Comparison of ENCODE assay signal across 8 mouse cellular contexts in the genomic region with DNA sequence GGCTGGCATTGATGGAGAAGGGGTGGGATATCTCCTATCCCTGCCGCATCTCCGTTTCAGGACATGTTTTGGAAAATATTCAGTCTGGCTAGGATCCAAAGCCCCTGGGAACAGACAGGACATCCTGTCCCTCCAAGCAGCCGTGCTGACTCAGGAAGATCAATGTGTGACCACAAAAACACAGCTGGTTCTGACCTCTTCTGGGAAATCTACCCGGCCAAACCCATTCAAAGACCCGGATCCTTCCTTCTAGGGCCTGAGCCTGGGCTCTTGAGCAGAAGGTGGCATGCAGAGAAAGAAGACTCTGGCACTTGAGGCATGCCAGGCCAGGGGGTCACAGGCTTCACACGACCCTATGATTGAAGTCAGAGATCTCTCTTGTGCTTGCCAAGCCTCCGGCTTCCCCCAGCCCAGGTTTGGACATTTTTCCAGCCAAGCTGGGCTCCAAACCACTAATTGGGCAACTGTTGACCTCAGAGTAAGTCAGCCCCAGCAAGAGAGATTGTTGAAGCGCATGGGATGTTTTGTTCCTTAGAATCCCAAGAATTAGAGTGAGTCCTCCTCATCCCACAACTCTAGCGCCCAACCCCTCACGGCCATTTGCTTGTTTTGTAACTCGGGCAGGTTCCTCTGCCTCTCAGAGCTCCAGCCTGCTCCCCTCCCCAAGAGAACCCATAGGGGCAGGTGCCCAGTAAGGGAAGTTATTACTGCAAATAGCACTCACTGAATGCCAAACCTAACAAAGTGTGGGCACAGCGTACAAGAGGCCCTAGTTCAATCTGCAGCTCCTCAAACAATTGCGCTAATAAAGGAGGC. TPM values are rescaled to one million over a fixed set of nuclear protein-coding genes. Genes with fewer than 3 reads are reported as not detected.
DNase-seq lines count a peak whose midpoint lies in the region; ATAC-seq lines count a peak whose summit lies in the region.

No protein-coding gene starts in this region.

- peak; percentile 75 for DNase-seq in midbrain, embryonic 11.5 days (ENCODE audit: low spot score, missing footprints)
- DNase-seq in midbrain, embryonic 14.5 days, result no peak
- DNase-seq in gastrocnemius, postnatal 14 days, result peak; percentile 57
- peak; percentile 76 for DNase-seq in kidney, adult 18-20 months
- peak; percentile 94 for DNase-seq in lung, postnatal 36 days
- no peak for DNase-seq in urinary bladder, postnatal 10 days (ENCODE audit: low spot score)
- DNase-seq in T-cell, adult 2 months (ENCODE audit: low spot score), result no peak

- H3K36me3 ChIP-seq in midbrain, embryonic 11.5 days (ENCODE audit: control insufficient read depth, insufficient read depth, low read length), result no peaks in the 10 kb centered on the region
- H3K36me3 ChIP-seq in midbrain, embryonic 14.5 days (ENCODE audit: control insufficient read depth, insufficient read depth, low read length), result no peaks in the 10 kb centered on the region

- no peaks in the 10 kb centered on the region for H3K4me1 ChIP-seq in midbrain, embryonic 11.5 days (ENCODE audit: control insufficient read depth, insufficient read depth, low read length)
- H3K4me1 ChIP-seq in midbrain, embryonic 14.5 days (ENCODE audit: control insufficient read depth, insufficient read depth, low read length), result no peaks in the 10 kb centered on the region

- no peak for ATAC-seq in midbrain, embryonic 11.5 days (ENCODE audit: low FRiP score)
- ATAC-seq in midbrain, embryonic 14.5 days (ENCODE audit: low FRiP score, low TSS enrichment), result no peak
- no peak for ATAC-seq in megakaryocyte-erythroid progenitor cell, adult 5-6 weeks (replicated peaks; ENCODE audit: low FRiP score, low TSS enrichment, poor library complexity, severe bottlenecking)

- no peak overlapping the region for H3K4me3 ChIP-seq in midbrain, embryonic 11.5 days (ENCODE audit: low read depth, low read length)
- no peak overlapping the region for H3K4me3 ChIP-seq in midbrain, embryonic 14.5 days (replicated peaks; ENCODE audit: low read depth, low read length)

- H3K4me2 ChIP-seq in midbrain, embryonic 11.5 days, result no peak overlapping the region
- no peak overlapping the region for H3K4me2 ChIP-seq in midbrain, embryonic 14.5 days (ENCODE audit: low read length)

- no peak overlapping the region for H3K27ac ChIP-seq in midbrain, embryonic 11.5 days (ENCODE audit: low read depth, low read length)
- H3K27ac ChIP-seq in midbrain, embryonic 14.5 days (replicated peaks; ENCODE audit: low read depth, low read length), result no peak overlapping the region; the same call in 1 of the 2 replicates

- intact Hi-C loops in gastrocnemius, postnatal 14 days (cut with DNase I; ENCODE audit: low total_unique reads), result loop anchor here (10.0 kb wide), 1 partner anchor 61 kb away; no protein-coding TSS in a partner anchor

- no peak overlapping the region for H3K9ac ChIP-seq in midbrain, embryonic 11.5 days (ENCODE audit: low read length)
- H3K9ac ChIP-seq in midbrain, embryonic 14.5 days (replicated peaks; ENCODE audit: low read length), result no peak overlapping the region

- no peaks in the 10 kb centered on the region for H3K9me3 ChIP-seq in midbrain, embryonic 11.5 days (ENCODE audit: control insufficient read depth, low read length)
- no peaks in the 10 kb centered on the region for H3K9me3 ChIP-seq in midbrain, embryonic 14.5 days (ENCODE audit: control insufficient read depth, low read length)

- 81% methylated on average over 13 of the region's 13 CpGs for WGBS in midbrain, embryonic 11.5 days
- 84% methylated on average over 13 of the region's 13 CpGs for WGBS in midbrain, embryonic 14.5 days

- H3K27me3 ChIP-seq in midbrain, embryonic 11.5 days (ENCODE audit: control insufficient read depth, insufficient read depth, low read length), result no peaks in the 10 kb centered on the region
- H3K27me3 ChIP-seq in midbrain, embryonic 14.5 days (ENCODE audit: control insufficient read depth, insufficient read depth, low read length), result no peaks in the 10 kb centered on the region

RNA-seq across cellular contexts. Expression of a gene that starts 5.8 kb away (rescaled TPM):
- 39.9 and 44.5 TPM in 2 replicates for polyA plus RNA-seq in midbrain, embryonic 11.5 days (2014; fragmentation: Nextera tagmentation; extraction: Ambion mirVana)
- polyA plus RNA-seq in midbrain, embryonic 14.5 days (2014; fragmentation: Nextera tagmentation; extraction: Ambion mirVana), result 39.5 and 60.6 TPM in 2 replicates
- 1 to 10 TPM; 7.7 to 8.2 TPM for total RNA-seq in gastrocnemius, postnatal 14 days (2021)
- 15.6 and 27.3 TPM in 2 replicates for total RNA-seq in megakaryocyte-erythroid progenitor cell, adult 5-6 weeks (2014; fragmentation: Nextera tagmentation)
- 9.0 and 10.9 TPM in 2 replicates for total RNA-seq in megakaryocyte-erythroid progenitor cell, adult 5-6 weeks (2017)

RNA-seq across cellular contexts. Expression of a gene that starts 48.7 kb away (rescaled TPM):
- polyA plus RNA-seq in midbrain, embryonic 11.5 days (2014; fragmentation: Nextera tagmentation; extraction: Ambion mirVana), result 35.0 and 38.8 TPM in 2 replicates
- polyA plus RNA-seq in midbrain, embryonic 14.5 days (2014; fragmentation: Nextera tagmentation; extraction: Ambion mirVana), result 30.9 and 39.3 TPM in 2 replicates
- total RNA-seq in gastrocnemius, postnatal 14 days (2021), result 100 to 1,000 TPM; 124 to 167 TPM
- total RNA-seq in megakaryocyte-erythroid progenitor cell, adult 5-6 weeks (2014; fragmentation: Nextera tagmentation), result 438 and 460 TPM in 2 replicates
- 469 and 531 TPM in 2 replicates for total RNA-seq in megakaryocyte-erythroid progenitor cell, adult 5-6 weeks (2017)

Comparison
In these comparisons a context has a peak if more than half of its experiments do, and no peak if none do; other contexts are left out.
1. DNase-seq: peak in midbrain, embryonic 11.5 days (single experiment), gastrocnemius, postnatal 14 days (single experiment), kidney, adult 18-20 months (single experiment) and lung, postnatal 36 days (single experiment); none in midbrain, embryonic 14.5 days (single experiment), urinary bladder, postnatal 10 days (single experiment) and T-cell, adult 2 months (single experiment).